Mouse (Mus musculus) CD4-positive helper T cell, adult 2 months (primary cell): ENCODE measurements around the gene Ccl21b.
"Not testable (repeated sequence)": the region's sequence is repeated elsewhere in the genome, so short reads cannot be mapped to it uniquely, and the experiment has no call there.

Experiments
- DNase-seq: peaks from one replicate; pipeline ENCODE4 v3.0.0-alpha.2; 2012; ENCODE audit warnings: low read depth, missing footprints, low spot score

Gene Ccl21b

GRCm38 (mm10) chr4:42255467-42255866 is at the start of gene Ccl21b:
TSS of gene Ccl21b (plus strand) at chr4:42255767.
- not testable (repeated sequence) for DNase-seq

- DNase-seq: not testable (repeated sequence)
These were observed 15.2 kb upstream of the Ccl21b start, which contains the start of gene Gm10600 for GRCm38 (mm10) chr4:42240339-42240738. TSS of gene Gm10600 (plus strand) at chr4:42240639.

DNA sequence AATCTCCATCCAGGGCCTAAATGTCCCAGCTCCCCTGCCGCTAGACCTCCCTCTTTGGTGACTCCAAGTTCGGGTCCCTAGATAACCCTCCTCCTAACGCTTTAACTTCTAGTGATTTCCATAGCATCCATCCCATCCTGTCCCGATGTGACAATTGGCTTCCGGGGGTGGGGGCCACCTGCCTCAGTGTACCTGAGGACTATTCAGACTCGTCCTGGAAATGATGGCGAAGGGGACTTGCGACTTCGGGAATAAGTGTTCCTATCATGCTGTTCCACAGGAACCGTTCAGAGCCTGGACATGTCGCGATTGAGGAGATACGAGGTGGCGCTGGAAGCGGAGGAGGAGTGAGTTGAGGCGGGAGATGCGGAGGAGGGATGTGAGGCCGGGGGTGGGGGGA is 38.4 kb downstream of the Ccl21b start, which contains the start of gene Gm21953:
Gene Gm21953 (plus strand): TSS at position 301 of the 400 bp plus-strand sequence.
- DNase-seq: not testable (repeated sequence)
